Mouse (Mus musculus): ENCODE measurements at regions not wholly inside any gene's neighbourhood (a gene's known extent, or its start where the extent isn't known, plus 50 kb on each side); places are given as distances from the start of the nearest gene placed in this dataset.

GRCm38 (mm10) chr13:31163878-31164495 lies 190.0 kb downstream of the Gm5447 start:
- TF ChIP-seq CTCF (IDR thresholded peaks at IDR 0.05; ENCODE audit: low read depth, low read length) = no peak
- no peak for TF ChIP-seq POLR2A (IDR thresholded peaks at IDR 0.05; ENCODE audit: borderline replicate concordance, low read depth, low read length)
- H3K4me1 ChIP-seq (ENCODE audit: control insufficient read depth, insufficient read depth, low read length) = no peaks in the 10 kb centered on the region
- H3K4me3 ChIP-seq (ENCODE audit: insufficient read depth, low read length) = no peak overlapping the region
- no peak overlapping the region for H3K27ac ChIP-seq (ENCODE audit: insufficient read depth, low read depth, low read length)

GRCm38 (mm10) chr13:31166286-31166685 lies 192.3 kb downstream of the Gm5447 start:
- Histone ChIP-seq H3K27ac (ENCODE audit: insufficient read depth, low read depth, low read length) (no peak overlapping the region), H3K4me1 (ENCODE audit: control insufficient read depth, insufficient read depth, low read length) (no peaks in the 10 kb centered on the region), H3K4me3 (ENCODE audit: insufficient read depth, low read length) (no peak overlapping the region)
- TF ChIP-seq CTCF (IDR thresholded peaks at IDR 0.05; ENCODE audit: low read depth, low read length) (no peak), POLR2A (IDR thresholded peaks at IDR 0.05; ENCODE audit: borderline replicate concordance, low read depth, low read length) (no peak)

DNA sequence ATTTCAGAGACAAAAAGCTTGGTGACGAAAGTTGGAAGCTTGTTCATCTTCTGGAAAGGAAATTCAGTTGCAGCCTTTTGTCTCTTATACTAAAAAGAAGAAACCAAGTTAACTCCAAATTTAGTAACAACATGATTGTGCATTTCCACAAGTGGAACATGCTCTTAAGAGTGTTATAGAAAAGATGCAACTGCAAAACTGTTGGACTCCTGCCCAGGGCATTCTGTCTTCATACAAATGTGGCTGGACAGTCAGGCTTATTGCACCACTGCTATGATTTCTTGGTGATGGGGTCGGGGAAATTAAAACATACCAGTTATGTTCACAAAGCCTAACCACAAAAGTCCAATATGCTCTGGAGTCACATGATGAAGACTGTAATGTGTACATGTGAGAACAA lies 194.8 kb downstream of the Gm5447 start:
- no peaks in the 10 kb centered on the region for H3K4me1 ChIP-seq (ENCODE audit: control insufficient read depth, insufficient read depth, low read length)
- no peak overlapping the region for H3K4me3 ChIP-seq (ENCODE audit: insufficient read depth, low read length)
- no peak overlapping the region for H3K27ac ChIP-seq (ENCODE audit: insufficient read depth, low read depth, low read length)
- no peak for TF ChIP-seq CTCF (IDR thresholded peaks at IDR 0.05; ENCODE audit: low read depth, low read length)
- TF ChIP-seq POLR2A (IDR thresholded peaks at IDR 0.05; ENCODE audit: borderline replicate concordance, low read depth, low read length) = no peak

DNA sequence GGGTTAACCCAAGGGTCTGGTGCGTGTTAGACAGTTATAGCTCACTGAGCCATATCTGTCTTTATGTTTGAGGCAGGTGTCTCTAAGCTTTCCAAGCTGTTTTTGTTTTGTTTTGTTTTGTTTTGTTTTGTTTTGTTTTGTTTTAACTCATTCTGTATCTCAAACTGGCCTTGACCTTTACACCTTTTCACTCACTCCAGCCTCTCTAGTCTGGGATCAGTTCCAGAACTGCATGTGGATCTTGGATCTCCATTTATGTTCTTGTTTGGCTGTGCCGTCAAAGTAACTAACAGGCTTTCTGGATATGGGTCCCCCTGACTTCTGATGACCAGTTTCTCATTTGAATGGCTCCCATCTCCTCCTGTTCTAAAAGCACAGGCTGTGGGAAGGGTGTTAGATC lies 197.7 kb downstream of the Gm5447 start:
- TF ChIP-seq CTCF (IDR thresholded peaks at IDR 0.05; ENCODE audit: low read depth, low read length) (no peak), POLR2A (IDR thresholded peaks at IDR 0.05; ENCODE audit: borderline replicate concordance, low read depth, low read length) (no peak)
- H3K27ac ChIP-seq (ENCODE audit: insufficient read depth, low read depth, low read length) = no peak overlapping the region
- no peak overlapping the region for H3K4me3 ChIP-seq (ENCODE audit: insufficient read depth, low read length)
- H3K4me1 ChIP-seq (ENCODE audit: control insufficient read depth, insufficient read depth, low read length) = no peaks in the 10 kb centered on the region

GRCm38 (mm10) chr13:31172580-31172979 lies 198.6 kb downstream of the Gm5447 start:
- no peak overlapping the region for H3K27ac ChIP-seq (ENCODE audit: insufficient read depth, low read depth, low read length)
- no peak for TF ChIP-seq CTCF (IDR thresholded peaks at IDR 0.05; ENCODE audit: low read depth, low read length)
- H3K4me3 ChIP-seq (ENCODE audit: insufficient read depth, low read length) = no peak overlapping the region
- H3K4me1 ChIP-seq (ENCODE audit: control insufficient read depth, insufficient read depth, low read length) = no peaks in the 10 kb centered on the region

DNA sequence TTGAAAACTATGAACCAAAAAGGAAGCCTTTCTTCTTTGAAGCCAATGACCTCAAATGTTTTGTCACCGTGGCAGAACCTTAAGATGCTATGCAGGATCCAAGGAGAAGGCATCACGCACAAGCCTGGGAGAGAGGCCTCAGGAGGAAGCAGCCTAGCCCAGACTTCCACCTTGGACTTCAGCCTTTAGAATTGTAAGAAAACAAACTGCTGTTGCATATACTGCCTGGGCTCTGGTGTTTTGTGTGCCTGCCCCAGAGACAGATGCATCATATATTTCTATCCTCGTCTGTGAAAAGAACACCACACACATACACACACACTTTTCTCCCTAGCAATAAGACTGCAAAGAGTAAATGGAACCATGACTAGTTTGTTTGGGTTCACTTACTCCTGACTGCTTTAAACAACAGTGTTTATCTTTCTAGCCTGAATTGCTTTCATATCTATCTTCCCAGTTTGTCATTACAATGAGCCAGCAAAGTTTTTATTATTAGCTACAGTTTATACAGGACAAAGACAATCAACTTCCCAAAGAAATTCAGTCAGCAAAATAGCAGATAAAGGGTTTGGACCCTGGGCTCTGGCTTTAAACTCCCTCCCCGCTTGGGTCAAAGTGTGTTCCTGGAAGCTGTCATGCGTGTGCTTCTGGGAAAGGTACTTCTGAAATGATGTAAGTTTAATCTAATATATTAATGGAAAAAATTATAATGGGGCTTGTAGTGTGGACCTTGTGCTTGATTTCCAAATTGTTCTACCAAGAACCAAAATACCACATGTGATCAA lies 204.2 kb downstream of the Gm5447 start:
- no peak overlapping the region for H3K27ac ChIP-seq (ENCODE audit: insufficient read depth, low read depth, low read length)

GRCm38 (mm10) chr13:31178964-31179363 lies 205.0 kb downstream of the Gm5447 start:
- H3K27ac ChIP-seq (ENCODE audit: insufficient read depth, low read depth, low read length) = no peak overlapping the region
- H3K4me1 ChIP-seq (ENCODE audit: control insufficient read depth, insufficient read depth, low read length) = no peaks in the 10 kb centered on the region
- TF ChIP-seq POLR2A (IDR thresholded peaks at IDR 0.05; ENCODE audit: borderline replicate concordance, low read depth, low read length) (no peak), CTCF (IDR thresholded peaks at IDR 0.05; ENCODE audit: low read depth, low read length) (no peak)
- no peak overlapping the region for H3K4me3 ChIP-seq (ENCODE audit: insufficient read depth, low read length)

More for the DNA sequence above, 204.2 kb downstream of the Gm5447 start:
- Histone ChIP-seq H3K4me3 (ENCODE audit: insufficient read depth, low read length) (no peak overlapping the region), H3K4me1 (ENCODE audit: control insufficient read depth, insufficient read depth, low read length) (no peaks in the 10 kb centered on the region)
- TF ChIP-seq POLR2A (IDR thresholded peaks at IDR 0.05; ENCODE audit: borderline replicate concordance, low read depth, low read length) (no peak), CTCF (IDR thresholded peaks at IDR 0.05; ENCODE audit: low read depth, low read length) (no peak)

GRCm38 (mm10) chr13:31179407-31180001 lies 205.5 kb downstream of the Gm5447 start:
- H3K4me3 ChIP-seq (ENCODE audit: insufficient read depth, low read length) = no peak overlapping the region

GRCm38 (mm10) chr13:31181530-31181929 lies 207.5 kb downstream of the Gm5447 start:
- TF ChIP-seq CTCF (IDR thresholded peaks at IDR 0.05; ENCODE audit: low read depth, low read length) (no peak), POLR2A (IDR thresholded peaks at IDR 0.05; ENCODE audit: borderline replicate concordance, low read depth, low read length) (no peak)
- no peak overlapping the region for H3K27ac ChIP-seq (ENCODE audit: insufficient read depth, low read depth, low read length)
- no peak overlapping the region for H3K4me3 ChIP-seq (ENCODE audit: insufficient read depth, low read length)
- no peaks in the 10 kb centered on the region for H3K4me1 ChIP-seq (ENCODE audit: control insufficient read depth, insufficient read depth, low read length)

More at GRCm38 (mm10) chr13:31179407-31180001, 205.5 kb downstream of the Gm5447 start:
- TF ChIP-seq CTCF (IDR thresholded peaks at IDR 0.05; ENCODE audit: low read depth, low read length) = no peak
- TF ChIP-seq POLR2A (IDR thresholded peaks at IDR 0.05; ENCODE audit: borderline replicate concordance, low read depth, low read length) = no peak
- no peak overlapping the region for H3K27ac ChIP-seq (ENCODE audit: insufficient read depth, low read depth, low read length)
- H3K4me1 ChIP-seq (ENCODE audit: control insufficient read depth, insufficient read depth, low read length) = no peaks in the 10 kb centered on the region

All from bone marrow macrophage, adult 2 months (primary cell).